Mouse (Mus musculus): Measurements from ENCODE around the gene Pkhd1. TPM values are rescaled to one million over a fixed set of nuclear protein-coding genes. Genes with fewer than 3 reads are reported as not detected.
"Not testable (repeated sequence)": the region's sequence is repeated elsewhere in the genome, so short reads cannot be mapped to it uniquely, and the experiment has no call there.

Gene Pkhd1
- total RNA-seq, 2 experiments from 2014 or later: 0.02 to 0.07 TPM

- peak; percentile 24 to 62 for DNase-seq (ENCODE audit: low spot score in 2 of 2)
- intact Hi-C loops (cut with DNase I): loop anchor here (5.0 kb wide), 1 partner anchor 1306 kb away; the partner anchor contains the start of gene Tfap2b
These were observed 104.3 kb downstream of the Pkhd1 start for GRCm38 (mm10) chr1:20513364-20514084.

- intact Hi-C loops (cut with DNase I): no loop called here
- DNase-seq (ENCODE audit: low spot score in 2 of 2): no peak
These were observed 118.9 kb downstream of the Pkhd1 start for GRCm38 (mm10) chr1:20498965-20499364.

- DNase-seq (ENCODE audit: low spot score in 2 of 2): no peak
- intact Hi-C loops (cut with DNase I): no loop called here
These were observed 131.8 kb downstream of the Pkhd1 start for GRCm38 (mm10) chr1:20486087-20486486.

- intact Hi-C loops (cut with DNase I): no loop called here
These were observed 136.0 kb downstream of the Pkhd1 start for GRCm38 (mm10) chr1:20481843-20482242.

GRCm38 (mm10) chr1:20478695-20479094, 139.2 kb downstream of the Pkhd1 start:
- intact Hi-C loops (cut with DNase I): no loop called here
- DNase-seq (ENCODE audit: low spot score in 2 of 2): no peak

More at GRCm38 (mm10) chr1:20481843-20482242, 136.0 kb downstream of the Pkhd1 start:
- DNase-seq (ENCODE audit: low spot score in 2 of 2): no peak

GRCm38 (mm10) chr1:20478266-20478659, 139.6 kb downstream of the Pkhd1 start:
- DNase-seq (ENCODE audit: low spot score in 2 of 2): no peak
- intact Hi-C loops (cut with DNase I): no loop called here

- intact Hi-C loops (cut with DNase I): no loop called here
- DNase-seq (ENCODE audit: low spot score in 2 of 2): peak in 1 of 2 experiments; percentile 4
These were observed 140.2 kb downstream of the Pkhd1 start for GRCm38 (mm10) chr1:20477561-20478265.

GRCm38 (mm10) chr1:20470770-20471169, 147.1 kb downstream of the Pkhd1 start:
- intact Hi-C loops (cut with DNase I): no loop called here
- no peak for DNase-seq (ENCODE audit: low spot score in 2 of 2)

- intact Hi-C loops (cut with DNase I): no loop called here
These were observed 147.5 kb downstream of the Pkhd1 start for GRCm38 (mm10) chr1:20470317-20470716.

GRCm38 (mm10) chr1:20466481-20466880, 151.4 kb downstream of the Pkhd1 start:
- intact Hi-C loops (cut with DNase I): no loop called here
- DNase-seq (ENCODE audit: low spot score in 2 of 2): no peak

More at GRCm38 (mm10) chr1:20470317-20470716, 147.5 kb downstream of the Pkhd1 start:
- no peak for DNase-seq (ENCODE audit: low spot score in 2 of 2)

- intact Hi-C loops (cut with DNase I): loop anchor here (5.0 kb wide), 1 partner anchor 1247 kb away; the partner anchor contains the start of gene Tfap2b
- DNase-seq (ENCODE audit: low spot score in 2 of 2): no peak
These were observed 163.2 kb downstream of the Pkhd1 start for GRCm38 (mm10) chr1:20454621-20455020.

GRCm38 (mm10) chr1:20450074-20450473, 167.8 kb downstream of the Pkhd1 start:
- intact Hi-C loops (cut with DNase I): loop anchor here (1.0 to 5.0 kb wide), 2 partner anchors 139 to 1243 kb away; partner anchors contain the start of gene Tfap2b
- peak; percentile 22 to 34 for DNase-seq (ENCODE audit: low spot score in 2 of 2)

GRCm38 (mm10) chr1:20432026-20432425, 185.8 kb downstream of the Pkhd1 start:
- intact Hi-C loops (cut with DNase I); DNase-seq (ENCODE audit: low spot score in 2 of 2): not testable (repeated sequence)

- intact Hi-C loops (cut with DNase I): no loop called here
- DNase-seq (ENCODE audit: low spot score in 2 of 2): no peak
These were observed 188.8 kb downstream of the Pkhd1 start for GRCm38 (mm10) chr1:20429056-20429394.

- intact Hi-C loops (cut with DNase I): no loop called here
- no peak for DNase-seq (ENCODE audit: low spot score in 2 of 2)
These were observed 189.4 kb downstream of the Pkhd1 start for GRCm38 (mm10) chr1:20428370-20429055.

GRCm38 (mm10) chr1:20409411-20409967, 208.4 kb downstream of the Pkhd1 start:
- no peak for DNase-seq (ENCODE audit: low spot score in 2 of 2)
- intact Hi-C loops (cut with DNase I): no loop called here

- intact Hi-C loops (cut with DNase I): no loop called here
- DNase-seq (ENCODE audit: low spot score in 2 of 2): no peak
These were observed 219.5 kb downstream of the Pkhd1 start for GRCm38 (mm10) chr1:20398319-20398718.

- intact Hi-C loops (cut with DNase I): no loop called here
- no peak for DNase-seq (ENCODE audit: low spot score in 2 of 2)
These were observed 253.4 kb downstream of the Pkhd1 start for GRCm38 (mm10) chr1:20364437-20364836.

GRCm38 (mm10) chr1:20344651-20345050, 273.2 kb downstream of the Pkhd1 start:
- intact Hi-C loops (cut with DNase I): no loop called here
- DNase-seq (ENCODE audit: low spot score in 2 of 2): no peak

- DNase-seq (ENCODE audit: low spot score in 2 of 2): peak; percentile 25 to 49
- intact Hi-C loops (cut with DNase I): loop anchor here (1.0 kb wide), 1 partner anchor 139 kb away; no protein-coding TSS in a partner anchor
These were observed 306.4 kb downstream of the Pkhd1 start for GRCm38 (mm10) chr1:20311485-20311884.

Measured in left cerebral cortex, postnatal 36 days (tissue).